Mouse (Mus musculus) embryo, embryonic 11 days (tissue): ENCODE data around the gene Sh3rf3.

ENCODE experiments used
- DNase-seq: peaks from one replicate; pipeline ENCODE4 v3.0.0-alpha.2; 2015

Gene Sh3rf3

DNA sequence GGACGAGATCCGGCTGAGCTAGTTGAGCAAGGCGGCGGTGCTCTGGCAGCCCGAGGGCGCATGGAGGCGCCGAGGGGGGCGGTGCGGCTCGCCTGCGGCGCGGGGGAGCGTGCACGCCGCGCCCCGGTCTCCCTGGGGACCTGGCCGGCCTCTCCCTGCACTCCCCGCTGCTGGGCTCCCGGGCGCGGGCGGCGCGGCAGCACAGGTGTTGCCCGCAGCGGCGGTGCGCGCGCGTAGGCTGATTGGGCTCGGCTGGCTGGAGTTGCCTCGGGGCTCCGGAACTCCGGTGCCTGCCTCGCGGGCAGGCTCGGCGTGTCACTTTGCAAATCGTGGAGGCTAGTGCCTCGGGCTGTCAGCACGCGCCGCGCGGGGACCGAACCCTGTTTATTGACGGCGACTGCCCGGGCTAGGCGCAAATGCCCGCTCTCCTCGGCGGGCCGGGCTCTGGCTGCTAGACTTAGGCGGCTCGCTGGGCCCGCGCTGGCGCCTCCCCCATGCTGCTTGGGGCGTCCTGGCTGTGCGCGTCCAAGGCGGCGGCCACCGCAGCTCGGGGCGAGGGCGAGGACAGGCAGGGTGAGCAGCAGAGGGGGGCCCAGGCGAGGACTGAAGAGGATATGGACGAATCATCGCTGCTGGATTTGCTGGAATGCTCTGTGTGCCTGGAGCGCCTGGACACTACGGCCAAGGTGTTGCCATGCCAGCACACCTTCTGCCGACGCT is at the start of gene Sh3rf3:
Gene Sh3rf3 (plus strand): TSS at position 279 of the 720 bp plus-strand sequence.
- peak; percentile 65 for DNase-seq

DNA sequence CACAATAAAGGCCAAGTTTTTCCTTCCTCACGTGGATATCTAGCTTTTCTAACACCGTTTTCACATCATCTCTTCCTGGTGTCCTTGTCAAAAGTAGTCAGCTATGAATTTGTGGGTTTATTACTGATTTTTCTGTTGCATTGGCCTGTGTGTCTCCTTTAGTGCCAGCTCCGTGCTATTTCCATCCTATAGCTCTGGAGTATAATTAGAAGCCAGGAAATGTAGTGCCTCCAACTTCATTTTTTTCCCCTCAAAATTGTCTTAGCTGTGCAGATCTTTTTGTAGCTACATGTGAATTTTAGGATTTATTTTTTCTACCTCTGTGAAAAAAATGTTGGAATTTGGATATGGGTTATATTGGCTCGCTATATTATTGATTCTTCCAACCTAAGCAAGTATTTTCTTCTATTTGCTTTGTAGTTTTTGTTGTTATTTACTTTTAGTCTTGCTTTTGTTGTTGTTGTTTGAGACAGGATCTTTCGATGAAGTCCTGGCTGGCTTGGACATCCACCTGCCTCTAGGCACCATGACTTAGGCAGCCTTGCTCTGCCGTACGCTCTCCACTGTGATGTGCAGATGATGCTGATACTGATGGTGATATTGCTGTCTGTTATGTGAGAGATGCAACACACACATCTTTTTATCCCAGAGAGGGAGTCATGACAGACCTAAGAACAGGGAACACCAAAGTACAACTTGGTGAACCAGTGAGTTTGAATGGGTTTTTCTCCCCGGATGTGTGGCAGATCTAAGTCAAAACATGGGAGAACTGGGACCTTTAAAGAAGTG is 24.5 kb upstream of the Sh3rf3 start:
- no peak for DNase-seq

GRCm38 (mm10) chr10:58797555-58797954 is 15.6 kb upstream of the Sh3rf3 start:
- DNase-seq, result no peak

GRCm38 (mm10) chr10:58798156-58798555 is 15.0 kb upstream of the Sh3rf3 start:
- DNase-seq, result no peak

DNA sequence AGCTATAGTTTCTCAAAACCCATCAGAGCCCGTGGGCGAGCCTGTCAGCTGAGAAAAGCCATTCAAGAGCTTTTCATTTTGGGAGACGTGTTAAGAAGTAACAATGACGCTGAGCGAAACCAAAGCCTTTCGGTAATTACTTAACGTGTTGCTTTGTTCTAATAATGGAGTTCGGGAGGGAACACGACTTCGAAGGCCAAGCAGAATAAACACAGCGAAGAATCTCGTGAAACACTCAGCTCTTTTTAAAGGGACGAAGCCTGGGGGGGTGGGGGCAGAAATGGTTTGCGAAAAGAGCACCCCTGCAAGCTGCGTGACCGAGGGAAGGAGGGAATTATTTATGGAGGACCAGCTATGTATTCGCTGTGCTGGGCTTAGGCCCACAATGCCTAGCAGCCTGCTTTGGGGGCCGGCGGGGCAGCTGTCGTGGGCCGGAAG is 12.1 kb upstream of the Sh3rf3 start:
- DNase-seq, result peak; percentile 25

DNA sequence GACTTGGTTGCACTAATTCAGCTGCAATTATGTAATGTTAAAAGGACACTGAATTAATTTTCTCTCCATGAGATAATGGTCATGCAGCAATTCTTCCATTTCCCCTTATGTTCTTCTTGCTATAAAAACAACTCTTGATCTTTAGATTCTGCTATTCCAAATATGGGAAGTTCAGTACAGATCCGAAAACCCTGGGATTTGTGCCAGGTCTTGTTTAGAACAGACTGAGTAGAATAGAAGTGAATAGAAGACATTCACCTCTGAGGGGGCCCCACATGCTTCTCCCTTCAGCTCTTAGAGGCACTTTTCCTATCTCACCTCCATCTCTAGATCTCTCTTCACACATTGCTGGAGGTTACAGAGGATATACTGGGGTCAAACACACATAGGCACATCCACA is 10.8 kb upstream of the Sh3rf3 start:
- DNase-seq, result no peak

GRCm38 (mm10) chr10:58807956-58808355 is 5.2 kb upstream of the Sh3rf3 start:
- DNase-seq, result no peak

- no peak for DNase-seq
These were observed 3.0 kb upstream of the Sh3rf3 start for GRCm38 (mm10) chr10:58810181-58810580.

- peak; percentile 94 for DNase-seq
These were observed 714 bp upstream of the Sh3rf3 start for GRCm38 (mm10) chr10:58812210-58813080.

DNA sequence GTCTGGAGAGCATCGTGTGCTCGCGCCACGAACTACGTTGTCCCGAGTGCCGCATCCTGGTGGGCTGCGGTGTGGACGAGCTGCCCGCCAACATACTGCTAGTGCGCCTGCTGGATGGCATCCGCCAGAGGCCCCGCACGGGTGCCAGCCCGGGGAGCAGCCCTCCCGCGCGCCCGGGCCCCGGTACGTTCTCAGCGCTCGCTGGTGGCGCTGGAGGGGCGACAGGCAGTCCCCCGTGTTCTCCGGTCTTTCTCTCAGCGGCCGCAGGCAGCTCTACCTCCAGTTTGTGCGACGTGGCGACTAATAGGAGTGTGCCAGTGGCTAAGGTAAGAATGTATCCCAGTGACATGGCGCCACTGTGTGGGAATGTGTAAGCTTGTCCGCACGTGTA is 637 bp downstream of the Sh3rf3 start:
- DNase-seq, result peak; percentile 31

- no peak for DNase-seq
These were observed 1.3 kb downstream of the Sh3rf3 start for GRCm38 (mm10) chr10:58814486-58814885.

DNA sequence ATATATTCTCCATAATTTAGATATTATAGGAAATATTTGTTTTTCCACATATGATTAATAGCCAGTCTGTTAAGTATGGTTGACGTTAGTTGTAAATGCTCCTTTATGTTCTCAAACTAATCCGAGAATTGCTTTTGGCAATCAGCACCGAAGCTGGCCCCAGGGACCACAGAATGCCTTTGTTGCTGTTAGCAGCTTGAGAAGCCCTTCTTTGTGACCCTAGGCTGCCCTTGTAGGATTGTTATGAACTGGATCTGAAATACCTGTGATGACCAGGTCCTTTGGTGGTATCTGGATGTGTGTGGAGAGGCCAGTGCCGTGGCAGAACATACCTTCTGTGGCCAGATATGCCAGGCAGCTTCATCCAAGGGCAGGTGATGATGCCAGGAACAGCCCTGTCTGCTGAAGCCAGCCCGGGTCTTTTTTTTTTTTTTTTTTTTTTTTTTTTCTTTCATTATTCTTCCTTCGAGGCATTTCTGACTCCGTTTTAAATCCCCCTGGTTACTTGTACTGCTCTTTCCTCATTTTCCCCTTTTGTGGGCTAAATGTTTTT is 10.9 kb downstream of the Sh3rf3 start:
- DNase-seq, result no peak

GRCm38 (mm10) chr10:58829251-58830111 is 16.3 kb downstream of the Sh3rf3 start:
- no peak for DNase-seq

DNA sequence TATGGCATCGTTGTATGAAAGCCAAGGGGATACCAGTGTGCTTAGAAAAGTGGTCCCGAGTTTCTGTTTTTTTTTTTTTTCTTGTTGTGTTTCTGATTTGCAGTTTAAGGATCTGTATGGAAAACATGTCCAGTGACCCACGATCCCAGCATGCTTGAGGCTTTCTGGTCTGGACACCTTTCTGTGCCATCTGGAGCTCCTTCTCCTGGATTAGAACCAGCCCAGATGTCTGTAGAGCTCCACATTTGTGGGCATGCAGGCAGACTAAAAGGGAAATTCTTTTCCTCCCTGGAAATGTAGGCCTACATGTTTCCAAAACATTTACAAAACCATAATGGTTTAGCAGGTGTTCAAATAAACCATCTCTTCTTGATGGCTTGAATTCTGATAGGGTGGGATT is 20.0 kb downstream of the Sh3rf3 start:
- DNase-seq, result no peak

DNA sequence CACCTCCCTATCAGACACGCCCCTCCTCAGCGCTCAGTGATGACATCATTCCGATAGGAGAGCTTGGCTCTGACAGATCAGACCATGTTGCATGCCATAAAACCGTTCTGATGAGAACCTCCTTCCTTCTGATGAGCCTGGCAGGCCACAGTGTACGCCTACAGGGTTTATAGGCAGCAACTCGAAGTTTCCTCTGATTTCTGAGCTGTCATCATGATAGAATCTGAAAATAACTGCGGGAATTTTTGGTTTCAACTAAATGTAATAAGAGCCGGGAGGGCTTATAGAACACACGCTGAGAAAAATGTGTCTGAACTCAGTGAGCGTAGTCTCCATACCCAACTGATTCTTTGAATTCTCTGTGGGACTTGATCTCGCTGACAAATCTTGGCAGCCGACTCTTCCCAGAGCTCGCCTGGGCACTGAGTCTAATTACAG is 20.6 kb downstream of the Sh3rf3 start:
- DNase-seq, result no peak

DNA sequence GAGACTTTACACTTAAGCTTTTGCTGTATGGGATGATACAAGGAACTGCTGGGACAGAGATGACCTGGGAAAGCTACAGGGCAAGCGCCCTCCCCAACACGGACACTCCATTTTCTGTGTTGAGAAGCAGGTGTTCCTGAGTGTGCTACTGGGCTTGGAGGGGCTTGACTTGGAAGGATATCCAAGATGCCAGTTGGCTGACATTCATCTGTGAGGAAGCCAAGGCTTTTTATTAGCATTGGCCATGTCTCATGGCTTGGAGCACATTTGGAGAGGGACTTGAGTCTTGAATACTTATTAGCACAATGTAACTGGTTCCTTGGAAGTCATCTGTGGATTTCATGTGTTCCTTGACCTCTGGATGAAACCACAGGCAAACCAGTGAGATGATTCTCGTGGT is 23.2 kb downstream of the Sh3rf3 start:
- DNase-seq, result no peak

DNA sequence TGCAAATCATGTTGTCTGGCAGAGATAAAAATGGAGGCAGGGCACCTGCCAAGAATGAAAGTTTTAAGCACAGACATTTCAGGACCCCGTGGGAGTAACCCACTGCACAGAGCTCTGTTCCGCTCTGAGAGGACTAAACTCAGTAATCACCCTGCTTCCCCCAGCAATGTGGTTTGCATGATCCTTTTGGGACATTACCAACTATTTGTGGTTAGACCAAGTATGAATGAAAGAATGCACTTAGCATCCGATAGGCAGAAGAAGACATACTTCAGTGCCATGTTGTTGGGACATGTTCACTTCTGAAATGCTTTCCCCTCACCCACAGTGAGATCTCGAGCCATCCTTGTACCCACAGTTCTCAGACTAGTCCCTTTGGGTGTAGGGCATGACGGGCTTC is 24.3 kb downstream of the Sh3rf3 start:
- DNase-seq, result no peak

GRCm38 (mm10) chr10:58841945-58842344 is 28.8 kb downstream of the Sh3rf3 start:
- DNase-seq, result no peak

GRCm38 (mm10) chr10:58843100-58843499 is 29.9 kb downstream of the Sh3rf3 start:
- DNase-seq, result no peak

- no peak for DNase-seq
These were observed 35.0 kb downstream of the Sh3rf3 start for GRCm38 (mm10) chr10:58848127-58848526.

DNA sequence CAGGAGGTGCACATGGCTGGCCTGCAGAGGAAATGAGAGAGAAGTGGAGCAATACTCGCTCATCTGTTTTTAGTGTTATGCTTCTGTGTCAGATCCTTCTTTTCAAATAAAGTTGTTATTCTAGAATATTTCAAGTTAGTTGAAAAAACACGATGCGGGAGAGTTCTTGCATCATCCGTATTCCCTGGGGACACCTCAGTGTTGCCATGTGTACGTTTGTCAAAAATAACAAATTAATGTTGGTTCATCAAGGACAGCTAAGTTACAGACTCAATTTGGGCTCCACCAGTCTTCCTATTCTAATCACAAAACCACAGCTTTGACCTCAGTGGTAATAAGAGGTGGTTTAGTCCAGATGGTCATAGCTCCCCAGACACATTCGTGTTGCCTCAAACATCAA is 35.4 kb downstream of the Sh3rf3 start:
- no peak for DNase-seq
